Mouse (Mus musculus) neutrophil, adult 5-6 weeks (primary cell): ENCODE measurements around the gene Coro7. TPM values are rescaled to one million over a fixed set of nuclear protein-coding genes. Genes with fewer than 3 reads are reported as not detected.

Experiments used
- ATAC-seq: fragments of 151-379, 151-347 bp; 2 replicates; pipeline ENCODE4 v1.8.0; 2017; ENCODE audit warnings: mild to moderate bottlenecking, moderate TSS enrichment; ENCODE audit not compliant: insufficient number of reproducible peaks, poor library complexity, low FRiP score, severe bottlenecking; ENCODE audit errors: extremely low read depth
- total RNA-seq: library from RNA; stranded (forward); fragments of 200-1000 nt; gene quantifications from 2 replicates; pipeline ENCODE4 v1.2.3, GENCODE M21; 2017

Coro7 gene
- total RNA-seq, 1 experiment from 2014 or later: 65.6 TPM

- no peak for ATAC-seq
Measured at GRCm38 (mm10) chr16:4652707-4653416, 26.7 kb downstream of the Coro7 start.

GRCm38 (mm10) chr16:4651624-4652023 lies 28.0 kb downstream of the Coro7 start:
- no peak for ATAC-seq

GRCm38 (mm10) chr16:4651081-4651480 lies 28.5 kb downstream of the Coro7 start:
- no peak for ATAC-seq

- no peak for ATAC-seq
Measured at GRCm38 (mm10) chr16:4650161-4650560, 29.4 kb downstream of the Coro7 start.

GRCm38 (mm10) chr16:4649692-4650091 lies 29.9 kb downstream of the Coro7 start:
- no peak for ATAC-seq

GRCm38 (mm10) chr16:4649211-4649610 lies 30.4 kb downstream of the Coro7 start:
- no peak for ATAC-seq

GRCm38 (mm10) chr16:4648416-4649023 lies 31.1 kb downstream of the Coro7 start:
- ATAC-seq: no peak

GRCm38 (mm10) chr16:4647651-4648141 lies 31.9 kb downstream of the Coro7 start:
- ATAC-seq: no peak

GRCm38 (mm10) chr16:4646831-4647230 lies 32.7 kb downstream of the Coro7 start:
- no peak for ATAC-seq

GRCm38 (mm10) chr16:4645867-4646266 lies 33.7 kb downstream of the Coro7 start:
- ATAC-seq: no peak

- ATAC-seq: no peak
Measured at GRCm38 (mm10) chr16:4643670-4644419, 35.7 kb downstream of the Coro7 start.

- ATAC-seq: no peak
Measured at GRCm38 (mm10) chr16:4642937-4643336, 36.6 kb downstream of the Coro7 start.

GRCm38 (mm10) chr16:4642190-4642589 lies 37.4 kb downstream of the Coro7 start:
- ATAC-seq: no peak

GRCm38 (mm10) chr16:4641119-4641838 lies 38.3 kb downstream of the Coro7 start:
- no peak for ATAC-seq

- no peak for ATAC-seq
Measured at GRCm38 (mm10) chr16:4640267-4641005, 39.1 kb downstream of the Coro7 start.

GRCm38 (mm10) chr16:4639831-4640237 lies 39.7 kb downstream of the Coro7 start, which contains the start of the genes Vasn and Dnaja3:
Gene Vasn (plus strand): TSS chr16:4639941.
Gene Dnaja3 (plus strand): TSS chr16:4639989.
- ATAC-seq: no peak

GRCm38 (mm10) chr16:4638891-4639390 lies 40.6 kb downstream of the Coro7 start:
- no peak for ATAC-seq

GRCm38 (mm10) chr16:4635760-4636159 lies 43.8 kb downstream of the Coro7 start:
- no peak for ATAC-seq
